Mouse (Mus musculus) liver, embryonic 11.5 days (tissue): ENCODE results near the gene P2ry14. TPM values are rescaled to one million over a fixed set of nuclear protein-coding genes. Genes with fewer than 3 reads are reported as not detected.
A peak's percentile ranks its signal among the peaks of the same experiment; 100 is the strongest.
"Not testable (repeated sequence)": the region's sequence is repeated elsewhere in the genome, so short reads cannot be mapped to it uniquely, and the experiment has no call there.

Experiments used
- ATAC-seq: fragments of 200-750 bp; cut with Nextera tagmentation; replicated peaks from 2 replicates; pipeline ENCODE4 v1.8.0; 2017; ENCODE audit warnings: moderate number of reproducible peaks, mild to moderate bottlenecking, moderate TSS enrichment, moderate library complexity; ENCODE audit not compliant: low FRiP score
- DNase-seq: peaks from one replicate; pipeline ENCODE4 v3.0.0-alpha.2; 2017; ENCODE audit warnings: low spot score
- H3K27ac ChIP-seq: fragments of 300-500 bp; sonication (generic); 2 replicates; pipeline ENCODE4 v1.5.1; 2014; ENCODE audit warnings: mild to moderate bottlenecking, low read depth, low read length, control low read depth
- H3K27me3 ChIP-seq: fragments of 300-500 bp; sonication (generic); replicated peaks from 2 replicates; pipeline ENCODE4 v1.6.1; 2014; ENCODE audit warnings: low read length, mixed read lengths; ENCODE audit not compliant: control insufficient read depth, insufficient read depth
- H3K36me3 ChIP-seq: fragments of 300-500 bp; sonication (generic); 2 replicates; pipeline ENCODE4 v1.6.1; 2014; ENCODE audit warnings: mild to moderate bottlenecking, low read length, moderate library complexity, mixed read lengths; ENCODE audit not compliant: control insufficient read depth, insufficient read depth
- H3K4me1 ChIP-seq: fragments of 300-500 bp; sonication (generic); replicated peaks from 2 replicates; pipeline ENCODE4 v1.6.1; 2014; ENCODE audit warnings: low read length, mixed read lengths; ENCODE audit not compliant: control insufficient read depth, insufficient read depth
- H3K4me2 ChIP-seq: fragments of 300-500 bp; sonication (generic); 2 replicates; pipeline ENCODE4 v1.6.1; 2014; ENCODE audit warnings: mild to moderate bottlenecking, control low read depth, moderate library complexity
- H3K4me3 ChIP-seq: fragments of 300-500 bp; sonication (generic); 2 replicates; pipeline ENCODE4 v1.5.1; 2014; ENCODE audit warnings: low read depth, low read length, control low read depth
- H3K9ac ChIP-seq: fragments of 300-500 bp; sonication (generic); 2 replicates; pipeline ENCODE4 v1.6.1; 2014; ENCODE audit warnings: low read depth, low read length, control low read depth
- H3K9me3 ChIP-seq: fragments of 300-500 bp; sonication (generic); 2 replicates; pipeline ENCODE4 v1.6.1; 2016; ENCODE audit warnings: low read length, inconsistent platforms, mixed read lengths; ENCODE audit not compliant: control insufficient read depth
- WGBS: fragments of 180-500 bp; shearing (Covaris S2); extraction: QIAGEN DNeasy Blood & Tissue Kit; methylation state at CpG from one replicate; pipeline ENCODE4 v1.1.7; 2014; 5-methylcytosine and 5-hydroxymethylcytosine counted together
- polyA plus RNA-seq: library from polyadenylated mRNA; unstranded; fragments of >200 nt; fragmentation: Nextera tagmentation; extraction: Ambion mirVana; gene quantifications from 2 replicates; pipeline ENCODE4 v1.2.1, GENCODE M21; 2014

P2ry14 gene
- polyA plus RNA-seq, 1 experiment from 2014 or later: 3.6 TPM

- 41% methylated on average over 7 of the region's 7 CpGs for WGBS
- no peaks in the 10 kb centered on the region for H3K36me3 ChIP-seq
- H3K27me3 ChIP-seq: no peaks in the 10 kb centered on the region
- peaks cover 40% of the 10 kb centered on the region for H3K4me1 ChIP-seq
- H3K4me2 ChIP-seq: no peak overlapping the region
- H3K9ac ChIP-seq: no peak overlapping the region
- no peak overlapping the region for H3K4me3 ChIP-seq
- no peaks in the 10 kb centered on the region for H3K9me3 ChIP-seq
- no peak overlapping the region for H3K27ac ChIP-seq
- peak; percentile 56; the same call in 1 of the 2 replicates for ATAC-seq
- no peak for DNase-seq
Measured at GRCm38 (mm10) chr3:59125783-59126555, 27.4 kb downstream of the P2ry14 start.

- Histone ChIP-seq H3K4me1 (peaks cover 32% of the 10 kb centered on the region), H3K36me3 (no peaks in the 10 kb centered on the region), H3K27ac (no peak overlapping the region), H3K9me3 (no peaks in the 10 kb centered on the region), H3K4me3 (no peak overlapping the region), H3K9ac (no peak overlapping the region), H3K27me3 (no peaks in the 10 kb centered on the region), H3K4me2 (no peak overlapping the region)
- ATAC-seq (0 out of 2 replicates have a peak, but pooled peaks have one; percentile 4), DNase-seq (no peak)
- WGBS: 49% methylated on average over 5 of the region's 5 CpGs
Measured at GRCm38 (mm10) chr3:59125022-59125421, 28.4 kb downstream of the P2ry14 start.

GRCm38 (mm10) chr3:59121780-59122449, 31.5 kb downstream of the P2ry14 start:
- no peak overlapping the region for H3K9ac ChIP-seq
- no peaks in the 10 kb centered on the region for H3K36me3 ChIP-seq
- H3K4me3 ChIP-seq: no peak overlapping the region
- H3K27ac ChIP-seq: no peak overlapping the region
- 0 out of 2 replicates have a peak overlapping the region, but pooled peaks have one; percentile 7 for H3K4me2 ChIP-seq
- ATAC-seq (no peak), DNase-seq (no peak)
- 59% methylated on average over 7 of the region's 7 CpGs for WGBS
- peaks cover 36% of the 10 kb centered on the region for H3K4me1 ChIP-seq
- H3K9me3 ChIP-seq: no peaks in the 10 kb centered on the region
- H3K27me3 ChIP-seq: no peaks in the 10 kb centered on the region

DNA sequence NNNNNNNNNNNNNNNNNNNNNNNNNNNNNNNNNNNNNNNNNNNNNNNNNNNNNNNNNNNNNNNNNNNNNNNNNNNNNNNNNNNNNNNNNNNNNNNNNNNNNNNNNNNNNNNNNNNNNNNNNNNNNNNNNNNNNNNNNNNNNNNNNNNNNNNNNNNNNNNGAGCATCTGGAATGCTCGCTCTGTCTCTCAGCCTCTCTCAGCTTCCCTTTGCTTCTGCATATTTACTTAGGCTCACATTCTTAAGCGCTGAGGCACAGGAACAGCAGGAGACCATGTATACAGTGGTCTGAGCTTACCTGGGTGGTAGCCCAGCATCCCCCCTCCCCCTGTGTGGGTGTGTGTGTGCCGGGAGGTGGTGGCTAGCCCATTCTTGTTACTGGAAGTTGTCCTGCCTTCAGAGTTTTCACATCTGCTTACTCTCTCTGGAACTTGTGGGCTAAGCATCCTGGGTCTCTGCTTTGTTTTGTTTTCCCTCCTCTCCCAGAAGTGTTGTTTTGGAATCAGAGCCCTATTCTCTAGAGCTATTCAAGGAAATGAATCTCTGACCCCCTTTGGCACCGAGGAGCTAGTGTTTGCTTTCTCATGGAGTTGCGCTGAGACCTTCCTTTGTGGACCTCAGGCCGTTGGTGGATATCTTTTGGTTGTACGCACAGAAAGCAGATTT, 32.2 kb downstream of the P2ry14 start:
- DNase-seq: no peak
- Histone ChIP-seq H3K4me1 (peaks cover 35% of the 10 kb centered on the region), H3K4me3 (no peak overlapping the region), H3K9ac (no peak overlapping the region), H3K4me2 (no peak overlapping the region), H3K27me3 (no peaks in the 10 kb centered on the region), H3K27ac (no peak overlapping the region), H3K36me3 (no peaks in the 10 kb centered on the region), H3K9me3 (no peaks in the 10 kb centered on the region)
- no peak for ATAC-seq
- WGBS: 60% methylated on average over 7 of the region's 7 CpGs

DNA sequence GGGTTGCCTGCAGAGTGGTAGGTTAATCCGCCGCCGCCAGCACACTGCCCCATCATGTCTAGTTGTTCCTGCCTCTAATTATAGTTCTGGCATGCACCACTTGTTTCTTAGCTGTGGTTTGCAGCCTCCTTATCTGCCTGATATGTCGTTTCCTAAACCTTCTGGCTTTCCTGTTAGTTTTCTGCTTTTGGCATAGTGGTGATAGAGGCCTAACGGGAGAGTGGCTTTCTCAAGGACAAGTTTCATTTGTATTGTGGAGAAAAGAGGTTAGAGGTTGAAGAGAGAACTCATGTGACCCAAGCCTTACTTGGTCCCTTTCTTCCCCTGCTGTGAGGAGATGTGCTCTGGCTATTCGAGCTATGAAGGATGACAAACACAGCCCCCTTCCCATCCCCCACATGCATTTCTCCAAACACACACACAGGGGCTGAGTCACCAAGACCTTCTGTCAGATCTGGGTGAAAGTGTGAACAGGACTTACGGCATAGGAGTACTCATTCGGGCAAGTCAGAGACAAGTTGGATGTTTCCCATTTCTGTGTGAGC, 39.4 kb downstream of the P2ry14 start:
- DNase-seq (no peak), ATAC-seq (peak; percentile 79)
- 18% methylated on average over 8 of the region's 8 CpGs for WGBS
- Histone ChIP-seq H3K27me3 (no peaks in the 10 kb centered on the region), H3K27ac (peak overlapping the region; percentile 62), H3K36me3 (no peaks in the 10 kb centered on the region), H3K4me2 (peak overlapping the region; percentile 38), H3K9me3 (no peaks in the 10 kb centered on the region), H3K4me3 (no peak overlapping the region), H3K4me1 (peaks cover 13% of the 10 kb centered on the region), H3K9ac (no peak overlapping the region)

DNA sequence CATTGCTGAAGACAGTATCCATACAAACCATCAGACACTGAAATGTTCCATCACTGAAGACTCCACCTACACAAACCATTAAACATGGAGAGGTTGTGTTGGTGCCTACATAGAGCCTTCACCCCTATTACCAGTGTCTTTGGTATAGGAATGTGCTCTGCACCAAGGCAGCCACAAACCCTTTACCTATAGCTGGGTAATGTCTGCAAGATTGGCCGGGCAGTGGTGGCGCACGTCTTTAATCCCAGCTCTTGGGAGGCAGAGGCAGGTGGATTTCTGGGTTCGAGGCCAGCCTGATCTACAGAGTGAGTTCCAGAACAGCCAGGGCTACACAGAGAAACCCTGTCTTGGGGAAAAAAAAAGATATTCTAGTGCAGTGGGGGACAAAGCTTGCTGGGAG, 40.1 kb downstream of the P2ry14 start:
- peak overlapping the region; percentile 62; the same call in 1 of the 2 replicates for H3K27ac ChIP-seq
- WGBS: 83% methylated on average over 4 of the region's 4 CpGs
- H3K4me1 ChIP-seq: peaks cover 13% of the 10 kb centered on the region
- not testable (repeated sequence) for H3K9ac ChIP-seq, DNase-seq, H3K36me3 ChIP-seq, H3K27me3 ChIP-seq, H3K9me3 ChIP-seq, H3K4me2 ChIP-seq, ATAC-seq, H3K4me3 ChIP-seq

- H3K36me3 ChIP-seq: no peaks in the 10 kb centered on the region
- no peaks in the 10 kb centered on the region for H3K9me3 ChIP-seq
- H3K27ac ChIP-seq: no peak overlapping the region
- H3K27me3 ChIP-seq: no peaks in the 10 kb centered on the region
- WGBS: 72% methylated on average over 3 of the region's 3 CpGs
- ATAC-seq (no peak), DNase-seq (no peak)
- no peak overlapping the region for H3K4me3 ChIP-seq
- no peak overlapping the region for H3K4me2 ChIP-seq
- H3K4me1 ChIP-seq: peaks cover 13% of the 10 kb centered on the region
- no peak overlapping the region for H3K9ac ChIP-seq
Measured at GRCm38 (mm10) chr3:59111944-59112343, 41.5 kb downstream of the P2ry14 start.

GRCm38 (mm10) chr3:59109834-59110233, 43.6 kb downstream of the P2ry14 start:
- H3K4me3 ChIP-seq, ATAC-seq, H3K27ac ChIP-seq, H3K4me2 ChIP-seq, H3K9me3 ChIP-seq, H3K27me3 ChIP-seq, DNase-seq, H3K9ac ChIP-seq, H3K36me3 ChIP-seq: not testable (repeated sequence)
- WGBS: 89% methylated on average over 3 of the region's 3 CpGs
- H3K4me1 ChIP-seq: peaks cover 14% of the 10 kb centered on the region
